Mouse (Mus musculus): Measurements from ENCODE around the gene Slitrk4. TPM values are rescaled to one million over a fixed set of nuclear protein-coding genes. Genes with fewer than 3 reads are reported as not detected.

Gene Slitrk4
- 1 to 10 TPM in 1 of 2 experiments, under 1 TPM in 1; 0.95 to 2.1 TPM for total RNA-seq (2021)
- long read RNA-seq, experiment 1, result 0 reads
- long read RNA-seq, experiment 2, result 0 reads

DNA sequence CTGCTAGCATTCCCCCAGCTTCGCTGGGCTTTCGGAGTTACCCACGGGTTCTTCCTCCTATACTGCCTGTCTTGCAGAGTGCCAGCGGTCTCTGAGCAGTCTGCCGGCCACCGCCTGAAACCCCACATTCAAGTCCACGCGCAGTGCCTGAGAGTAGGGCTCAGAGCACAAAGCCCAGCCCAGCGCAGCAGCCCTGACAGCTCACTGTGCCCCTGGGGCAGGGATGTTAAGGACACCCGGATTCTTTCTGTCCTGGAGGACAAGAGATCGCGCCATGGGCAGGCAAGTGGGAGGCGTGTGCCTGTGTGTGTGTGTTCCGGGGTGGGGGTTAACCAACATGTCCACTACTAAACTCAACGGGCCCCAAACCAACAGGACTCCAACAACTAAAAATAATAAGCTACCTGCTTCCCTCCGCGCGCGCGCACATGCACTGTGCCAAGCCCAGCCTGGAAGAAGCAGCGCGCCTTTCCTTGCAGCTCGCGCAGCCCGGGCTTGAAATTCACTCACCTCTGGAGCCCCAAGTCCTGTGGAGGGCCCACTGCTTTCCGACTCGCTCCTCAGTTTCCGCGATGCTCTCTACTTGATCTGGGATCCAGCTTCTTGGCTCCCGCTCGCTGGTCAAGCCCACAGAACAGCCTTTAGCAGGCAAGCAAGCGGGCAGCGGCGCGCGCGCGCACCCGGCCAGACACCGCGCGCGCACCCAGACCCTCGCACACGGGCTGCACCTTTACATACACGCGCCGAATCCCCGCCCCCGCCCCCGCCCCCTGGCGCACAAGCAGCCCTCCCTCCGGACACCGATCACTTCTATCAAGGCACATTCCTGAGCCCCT, at the start of gene Slitrk4:
TSS of gene Slitrk4 (minus strand) at position 707 of the 836 bp plus-strand sequence.
- no peak for DNase-seq (ENCODE audit: low spot score in 2 of 2)

- no peak for DNase-seq (ENCODE audit: low spot score in 2 of 2)
These were observed 42.7 kb upstream of the Slitrk4 start for GRCm38 (mm10) chrX:64319501-64319900.

DNA sequence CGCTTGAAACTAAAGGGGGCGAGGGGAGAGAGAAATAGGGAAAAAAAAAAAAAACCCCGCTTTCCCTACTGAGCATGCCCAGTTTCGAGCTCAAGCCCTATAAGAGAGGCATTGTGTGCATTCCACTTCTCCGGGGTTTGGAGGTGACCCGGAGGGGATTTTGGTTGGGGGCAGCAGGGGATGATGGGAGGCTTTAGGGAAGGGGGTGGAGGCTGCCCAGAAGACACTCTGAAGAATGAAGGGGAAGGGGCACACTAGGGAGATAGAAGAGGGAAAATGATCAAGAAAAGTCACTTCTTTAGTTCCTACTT, 1.1 kb upstream of the Slitrk4 start:
- no peak for DNase-seq (ENCODE audit: low spot score in 2 of 2)

GRCm38 (mm10) chrX:64277126-64277990, 562 bp upstream of the Slitrk4 start:
- no peak for DNase-seq (ENCODE audit: low spot score in 2 of 2)

DNA sequence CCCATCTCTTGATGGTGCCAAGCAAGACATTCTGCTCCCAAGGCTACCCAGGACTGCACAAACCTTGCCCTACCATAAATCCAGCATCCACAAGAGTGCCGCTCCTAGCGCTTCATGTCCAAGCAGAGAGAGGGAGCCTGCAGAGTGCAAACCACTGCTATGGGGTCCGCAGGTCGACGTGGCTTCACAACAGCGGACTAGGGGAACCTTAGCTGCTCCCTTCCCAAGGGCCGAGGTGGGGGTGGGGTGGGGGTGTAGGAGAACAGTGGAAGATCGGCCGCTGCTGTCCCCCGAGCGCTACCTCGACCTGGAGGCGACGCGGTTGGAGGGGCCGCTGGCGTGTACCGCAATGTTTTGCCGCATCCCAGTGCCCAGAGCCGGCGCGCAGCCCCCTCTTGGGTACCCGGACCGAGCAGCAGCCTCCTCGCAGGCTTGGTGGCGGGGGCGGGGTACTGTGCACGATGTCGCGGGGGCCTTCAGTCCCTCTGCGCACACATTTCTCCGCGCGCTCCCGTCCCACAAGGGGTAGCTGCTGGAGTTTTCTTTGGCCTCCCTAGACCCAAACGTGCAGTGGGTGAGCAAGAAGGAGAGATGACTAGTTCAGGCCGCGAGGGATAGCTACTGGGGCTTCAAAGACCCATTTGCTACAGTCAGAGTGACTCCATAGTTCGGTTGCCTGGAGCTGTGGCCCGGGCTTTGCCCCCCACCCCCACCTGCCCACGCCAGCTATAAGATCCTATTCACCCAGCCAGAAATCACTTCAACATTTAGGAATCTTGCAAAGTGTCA, 1.1 kb downstream of the Slitrk4 start:
- no peak for DNase-seq (ENCODE audit: low spot score in 2 of 2)

- DNase-seq (ENCODE audit: low spot score in 2 of 2), result no peak
These were observed 13.3 kb downstream of the Slitrk4 start for GRCm38 (mm10) chrX:64263481-64263880.

Other genes with a start within 250 kb of the Slitrk4 start
- not detected for gene Gm6760, start 124.8 kb downstream of the Slitrk4 start, total RNA-seq (2021)
- not detected for gene 3830417A13Rik, start 103.4 kb downstream of the Slitrk4 start, total RNA-seq (2021)